Mouse (Mus musculus) ES-E14 (cell line): ENCODE results near the gene Peli3. TPM values are rescaled to one million over a fixed set of nuclear protein-coding genes. Genes with fewer than 3 reads are reported as not detected.
"Not testable (repeated sequence)": the region's sequence is repeated elsewhere in the genome, so short reads cannot be mapped to it uniquely, and the experiment has no call there.

ENCODE experiments used
- DNase-seq: peaks from one replicate; pipeline ENCODE4 v3.0.0-alpha.2; 2013; ENCODE audit warnings: low read depth, low spot score
- H3K27ac ChIP-seq: 2 replicates; pipeline ENCODE4 v1.5.1; 2012; ENCODE audit warnings: low read depth, mild to moderate bottlenecking, low read length, moderate library complexity, mixed read lengths; ENCODE audit not compliant: poor library complexity, insufficient read depth, severe bottlenecking
- H3K36me3 ChIP-seq: 2 replicates; pipeline ENCODE4 v1.6.1; 2012; ENCODE audit warnings: mild to moderate bottlenecking, low read length, moderate library complexity, mixed read lengths; ENCODE audit not compliant: control insufficient read depth, poor library complexity, insufficient read depth, severe bottlenecking
- H3K4me1 ChIP-seq, 2 experiments: fragments of 150-350 bp in 1 of 2; sonication (generic) in 1 of 2; 2 replicates each; pipeline ENCODE4 v1.6.1; 2012; ENCODE audit warnings: low read length in 2 of 2, mild to moderate bottlenecking in 1 of 2, mixed read lengths in 1 of 2; ENCODE audit not compliant: control insufficient read depth in 2 of 2, insufficient read depth in 2 of 2, poor library complexity in 1 of 2
- H3K4me3 ChIP-seq, 2 experiments: fragments of 150-350 bp in 1 of 2; sonication (generic) in 1 of 2; 2 replicates each; pipeline ENCODE4 v1.5.1; 2012; ENCODE audit warnings: low read length in 2 of 2, low read depth in 1 of 2, mild to moderate bottlenecking in 1 of 2, mixed read lengths in 1 of 2; ENCODE audit not compliant: insufficient read depth in 1 of 2, poor library complexity in 1 of 2, severe bottlenecking in 1 of 2
- H3K9ac ChIP-seq: 2 replicates; pipeline ENCODE4 v1.6.1; 2012; ENCODE audit warnings: low read depth, mild to moderate bottlenecking, low read length, mixed read lengths; ENCODE audit not compliant: poor library complexity, insufficient read depth, severe bottlenecking
- H3K9me3 ChIP-seq: fragments of 150-350 bp; sonication (generic); 2 replicates; pipeline ENCODE4 v1.6.1; 2012; ENCODE audit warnings: low read depth, mild to moderate bottlenecking, low read length; ENCODE audit not compliant: control insufficient read depth, insufficient read depth
- CHD2 ChIP-seq: IDR thresholded peaks from 2 replicates; pipeline ENCODE4 v1.6.1; 2014; ENCODE audit warnings: mild to moderate bottlenecking, low read depth, low read length, inconsistent platforms
- HCFC1 ChIP-seq: IDR thresholded peaks from 2 replicates; pipeline ENCODE4 v1.6.1; 2012; ENCODE audit warnings: low read length, inconsistent platforms, borderline replicate concordance; ENCODE audit not compliant: insufficient read depth
- MAFK ChIP-seq: IDR thresholded peaks from 2 replicates; pipeline ENCODE4 v1.6.1; 2014; ENCODE audit warnings: mild to moderate bottlenecking, low read depth, low read length, inconsistent platforms; ENCODE audit not compliant: insufficient read depth
- ZC3H11A ChIP-seq: IDR thresholded peaks from 2 replicates; pipeline ENCODE4 v1.6.1; 2012; ENCODE audit warnings: low read depth, mild to moderate bottlenecking, inconsistent platforms, low read length, borderline replicate concordance
- ZNF384 ChIP-seq: IDR thresholded peaks from 2 replicates; pipeline ENCODE4 v1.6.1; 2012; ENCODE audit warnings: low read depth, low read length, inconsistent platforms
- in situ Hi-C, 2 experiments: fragments of 600-800 bp; cut with MboI; formaldehyde crosslinking; loops; one replicate each; pipeline ENCODE4 v1.15.1; 2025; ENCODE audit warnings: low sequenced_read_pairs in 2 of 2, inconsistent platforms in 1 of 2; ENCODE audit not compliant: unreplicated experiment in 2 of 2
- total RNA-seq: library from RNA; depleted of rRNA; stranded (reverse); fragments of 300-350 nt; gene quantifications from 2 replicates; pipeline ENCODE4 v1.2.3, GENCODE M21; 2012

Gene Peli3
- total RNA-seq, 1 experiment = 0.76 TPM

DNA sequence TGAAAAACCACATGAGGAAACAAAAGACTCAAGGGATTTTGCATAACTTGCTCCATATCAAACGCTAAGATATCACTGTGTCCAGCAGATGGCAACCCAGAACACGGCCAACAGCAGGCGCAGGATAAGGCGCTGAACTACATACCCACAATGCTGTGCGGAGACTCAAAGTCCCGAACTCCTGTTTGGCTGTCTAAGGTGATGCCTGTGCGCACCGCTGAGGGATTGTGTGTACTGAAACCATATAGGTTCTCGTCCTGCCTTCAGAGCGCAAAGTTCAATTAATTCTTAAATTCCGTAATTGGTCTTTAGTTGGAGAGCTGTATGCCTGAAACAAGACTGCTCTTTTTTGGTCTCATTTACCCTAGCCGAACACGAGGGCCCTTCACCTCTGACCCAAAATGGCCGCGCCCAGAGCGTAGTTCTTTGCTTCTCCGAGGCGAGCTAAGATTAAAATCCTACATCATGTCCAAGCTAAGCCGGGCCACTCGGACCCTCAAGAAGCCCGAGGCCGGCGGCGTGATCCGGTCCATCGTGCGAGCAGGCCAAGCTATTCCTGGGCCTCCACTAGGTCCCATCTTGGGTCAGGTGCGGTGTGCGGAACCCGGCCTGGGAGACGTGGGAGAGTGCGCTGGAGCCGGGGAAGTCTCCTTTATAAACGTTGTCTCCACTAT is 19.1 kb upstream of the Peli3 start, which contains the start of gene Mrpl11:
TSS of gene Mrpl11 (plus strand) at position 220 of the 674 bp plus-strand sequence.
- Histone ChIP-seq H3K9me3 (no peaks in the 10 kb centered on the region), H3K4me3 (peak within 1 kb of the TSS; percentile 90 to 93), H3K36me3 (peaks cover 15% of the 10 kb centered on the region), H3K27ac (peak within 1 kb of the TSS; percentile 80), H3K4me1 (no peaks in the 10 kb centered on the region), H3K9ac (peak within 1 kb of the TSS; percentile 96)
- peak; percentile 88 for DNase-seq
- in situ Hi-C loops = loop anchor here in 1 of 2 experiments (25.0 kb wide), 1 partner anchor 325 kb away; the partner anchor contains the start of gene Rce1
- TF ChIP-seq ZC3H11A = no peak
- TF ChIP-seq MAFK = no peak
- no peak for TF ChIP-seq ZNF384
- TF ChIP-seq HCFC1 = peak; percentile 86

DNA sequence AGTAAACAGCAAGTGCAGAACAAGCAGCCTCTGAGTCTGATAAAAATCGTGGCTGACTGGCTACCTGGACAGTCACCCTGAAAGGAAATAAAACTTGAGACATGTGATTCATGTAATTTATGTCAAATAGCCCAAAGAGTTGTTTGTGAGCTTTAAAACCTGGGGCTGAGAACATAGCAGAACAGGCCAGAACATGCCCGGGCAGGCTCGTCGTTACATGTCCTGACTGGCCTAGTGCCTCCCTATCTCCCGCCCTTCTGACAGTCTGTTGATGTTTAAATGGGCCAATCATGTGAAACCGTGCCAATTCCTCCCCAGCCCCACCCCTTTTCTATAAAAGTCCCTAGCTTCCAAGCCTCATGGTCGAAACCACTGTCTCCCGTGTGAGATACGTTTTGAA is 5.7 kb upstream of the Peli3 start:
- peaks cover 7 to 15% of the 10 kb centered on the region in 2 experiments; a peak in 3 of 4 replicates for H3K4me1 ChIP-seq

DNA sequence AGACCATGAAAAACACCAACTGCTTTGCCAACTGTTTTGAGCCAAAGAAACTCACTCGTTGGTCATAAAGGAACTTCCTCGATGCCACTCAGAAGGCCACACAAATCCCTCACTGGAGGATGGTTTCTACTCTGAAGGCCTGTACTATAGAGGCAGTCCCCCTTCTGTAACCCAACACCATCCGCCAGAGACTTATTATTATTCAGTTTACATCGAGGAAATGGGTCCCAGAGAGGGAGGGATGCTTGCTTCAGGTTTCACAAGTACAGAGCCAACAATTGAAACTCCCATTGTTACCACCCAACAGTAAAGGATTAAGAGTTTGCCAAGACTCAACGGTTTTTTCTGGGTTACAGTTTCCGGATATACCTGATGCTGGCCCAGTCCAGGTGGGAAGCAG is 2.6 kb upstream of the Peli3 start:
- no peak for DNase-seq
- 0 out of 2 replicates have a peak overlapping the region, but pooled peaks have one; percentile 56 for H3K27ac ChIP-seq

More for the DNA sequence above, 5.7 kb upstream of the Peli3 start:
- H3K9ac ChIP-seq, H3K4me3 ChIP-seq, H3K9me3 ChIP-seq, H3K36me3 ChIP-seq, DNase-seq, in situ Hi-C loops: not testable (repeated sequence)
- peak overlapping the region; percentile 49 for H3K27ac ChIP-seq

DNA sequence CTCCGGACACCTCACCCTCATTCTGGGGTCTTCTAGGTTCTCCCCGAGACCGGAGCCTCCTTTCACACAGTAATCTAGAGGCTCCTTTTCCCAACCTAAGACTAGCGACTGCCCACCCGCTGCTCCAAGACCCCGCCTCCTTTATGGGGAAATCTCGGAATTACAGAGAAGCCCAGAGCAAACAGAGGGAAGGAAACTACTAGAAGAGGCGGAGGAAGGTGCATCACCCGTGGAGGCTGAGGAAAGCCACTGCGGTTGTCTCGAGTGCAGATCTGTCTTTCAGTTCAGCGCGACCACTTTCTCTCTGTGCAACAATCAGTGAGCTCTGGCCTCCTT is 294 bp upstream of the Peli3 start:
- DNase-seq = no peak
- Histone ChIP-seq H3K9ac (peak overlapping the region; percentile 30; the same call in 1 of the 2 replicates), H3K4me1 (peaks cover 7 to 19% of the 10 kb centered on the region in 2 experiments; a peak in 3 of 4 replicates), H3K4me3 (peak overlapping the region; percentile 88 to 93), H3K27ac (no peak overlapping the region), H3K9me3 (no peaks in the 10 kb centered on the region), H3K36me3 (no peaks in the 10 kb centered on the region)
- TF ChIP-seq HCFC1 = no peak
- TF ChIP-seq ZNF384 = no peak
- no peak for TF ChIP-seq MAFK
- no peak for TF ChIP-seq CHD2
- TF ChIP-seq ZC3H11A = no peak
- in situ Hi-C loops = no loop called here

More for the DNA sequence above, 2.6 kb upstream of the Peli3 start:
- Histone ChIP-seq H3K4me1 (peaks cover 7 to 19% of the 10 kb centered on the region in 2 experiments; a peak in 3 of 4 replicates), H3K9me3 (no peaks in the 10 kb centered on the region), H3K36me3 (no peaks in the 10 kb centered on the region), H3K9ac (no peak overlapping the region), H3K4me3 (peak overlapping the region in 1 of 2 experiments; percentile 36; a peak in 1 of 4 replicates)
- in situ Hi-C loops = no loop called here
- TF ChIP-seq ZNF384 = no peak
- TF ChIP-seq CHD2 = no peak
- no peak for TF ChIP-seq ZC3H11A
- no peak for TF ChIP-seq HCFC1
- TF ChIP-seq MAFK = no peak
